Mouse (Mus musculus) hindbrain, embryonic 16.5 days (tissue): ENCODE data around the gene Etnk1. TPM values are rescaled to one million over a fixed set of nuclear protein-coding genes. Genes with fewer than 3 reads are reported as not detected.
"Not testable (repeated sequence)": the region's sequence is repeated elsewhere in the genome, so short reads cannot be mapped to it uniquely, and the experiment has no call there.

ENCODE experiments used
- ATAC-seq: fragments of 200-750 bp; cut with Nextera tagmentation; 2 replicates; pipeline ENCODE4 v1.8.0; 2017; ENCODE audit warnings: moderate TSS enrichment, moderate library complexity
- H3K27ac ChIP-seq: fragments of 300-500 bp; sonication (generic); 2 replicates; pipeline ENCODE4 v1.5.1; 2014; ENCODE audit warnings: low read depth, mild to moderate bottlenecking, control low read depth, low read length, moderate library complexity
- H3K27me3 ChIP-seq: fragments of 300-500 bp; sonication (generic); replicated peaks from 2 replicates; pipeline ENCODE4 v1.6.1; 2014; ENCODE audit warnings: low read length; ENCODE audit not compliant: control insufficient read depth, insufficient read depth
- H3K36me3 ChIP-seq: fragments of 300-500 bp; sonication (generic); 2 replicates; pipeline ENCODE4 v1.6.1; 2014; ENCODE audit warnings: mild to moderate bottlenecking, low read length, moderate library complexity, mixed read lengths; ENCODE audit not compliant: control insufficient read depth, insufficient read depth
- H3K4me1 ChIP-seq: fragments of 300-500 bp; sonication (generic); 2 replicates; pipeline ENCODE4 v1.6.1; 2014; ENCODE audit warnings: low read depth, low read length; ENCODE audit not compliant: control insufficient read depth, insufficient read depth
- H3K4me2 ChIP-seq: fragments of 300-500 bp; sonication (generic); 2 replicates; pipeline ENCODE4 v1.6.1; 2014; ENCODE audit warnings: mild to moderate bottlenecking, low read length, control low read depth, moderate library complexity
- H3K4me3 ChIP-seq: fragments of 300-500 bp; sonication (generic); 2 replicates; pipeline ENCODE4 v1.5.1; 2014; ENCODE audit warnings: mild to moderate bottlenecking, low read length, control low read depth, moderate library complexity
- H3K9ac ChIP-seq: fragments of 300-500 bp; sonication (generic); 2 replicates; pipeline ENCODE4 v1.6.1; 2014; ENCODE audit warnings: low read depth, mild to moderate bottlenecking, control low read depth, low read length, moderate library complexity
- H3K9me3 ChIP-seq: fragments of 300-500 bp; sonication (generic); 2 replicates; pipeline ENCODE4 v1.6.1; 2014; ENCODE audit warnings: mild to moderate bottlenecking, low read length, moderate library complexity; ENCODE audit not compliant: control insufficient read depth
- WGBS: fragments of 180-500 bp; shearing (Covaris S2); extraction: QIAGEN DNeasy Blood & Tissue Kit; methylation state at CpG from one replicate; pipeline ENCODE4 v1.1.7; 2014; 5-methylcytosine and 5-hydroxymethylcytosine counted together
- polyA plus RNA-seq: library from polyadenylated mRNA; unstranded; fragments of >200 nt; fragmentation: Nextera tagmentation; extraction: Ambion mirVana; gene quantifications from 2 replicates; pipeline ENCODE4 v1.2.1, GENCODE M21; 2015

Gene Etnk1
- polyA plus RNA-seq, 1 experiment from 2014 or later: 40.5 TPM

- H3K9me3 ChIP-seq: no peaks in the 10 kb centered on the region
- no peaks in the 10 kb centered on the region for H3K36me3 ChIP-seq
- no peaks in the 10 kb centered on the region for H3K27me3 ChIP-seq
- no peak overlapping the region for H3K27ac ChIP-seq
- no peak for ATAC-seq
- H3K4me1 ChIP-seq: no peaks in the 10 kb centered on the region
- no peak overlapping the region for H3K4me2 ChIP-seq
- 97% methylated on average over 7 of the region's 7 CpGs for WGBS
- no peak overlapping the region for H3K4me3 ChIP-seq
- no peak overlapping the region for H3K9ac ChIP-seq
Measured at GRCm38 (mm10) chr6:143136688-143137087, 30.3 kb upstream of the Etnk1 start.

GRCm38 (mm10) chr6:143137341-143137740 lies 29.7 kb upstream of the Etnk1 start:
- no peaks in the 10 kb centered on the region for H3K4me1 ChIP-seq
- no peaks in the 10 kb centered on the region for H3K36me3 ChIP-seq
- ATAC-seq: no peak
- no peak overlapping the region for H3K9ac ChIP-seq
- H3K9me3 ChIP-seq: no peaks in the 10 kb centered on the region
- no peak overlapping the region for H3K4me2 ChIP-seq
- H3K4me3 ChIP-seq: no peak overlapping the region
- WGBS: 82% methylated on average over 5 of the region's 5 CpGs
- H3K27me3 ChIP-seq: no peaks in the 10 kb centered on the region
- H3K27ac ChIP-seq: no peak overlapping the region

- Histone ChIP-seq H3K36me3 (no peaks in the 10 kb centered on the region), H3K9ac (no peak overlapping the region), H3K27ac (no peak overlapping the region), H3K4me1 (no peaks in the 10 kb centered on the region; the same call in 1 of the 2 replicates), H3K4me3 (no peak overlapping the region), H3K4me2 (no peak overlapping the region), H3K9me3 (no peaks in the 10 kb centered on the region), H3K27me3 (no peaks in the 10 kb centered on the region)
- WGBS: 96% methylated on average over 2 of the region's 2 CpGs
- ATAC-seq: no peak
Measured at GRCm38 (mm10) chr6:143139417-143139816, 27.6 kb upstream of the Etnk1 start.

GRCm38 (mm10) chr6:143140884-143141283 lies 26.1 kb upstream of the Etnk1 start:
- Histone ChIP-seq H3K27me3 (no peaks in the 10 kb centered on the region), H3K4me1 (no peaks in the 10 kb centered on the region; the same call in 1 of the 2 replicates), H3K27ac (no peak overlapping the region), H3K36me3 (no peaks in the 10 kb centered on the region), H3K9ac (no peak overlapping the region), H3K9me3 (no peaks in the 10 kb centered on the region), H3K4me3 (no peak overlapping the region), H3K4me2 (no peak overlapping the region)
- ATAC-seq: no peak
- WGBS: 86% methylated on average over 9 of the region's 9 CpGs

GRCm38 (mm10) chr6:143141624-143142592 lies 25.1 kb upstream of the Etnk1 start:
- H3K36me3 ChIP-seq, ATAC-seq, H3K4me2 ChIP-seq, H3K4me1 ChIP-seq, H3K9ac ChIP-seq, H3K4me3 ChIP-seq, H3K9me3 ChIP-seq, H3K27me3 ChIP-seq, H3K27ac ChIP-seq: not testable (repeated sequence)
- 72% methylated on average over 10 of the region's 10 CpGs for WGBS

GRCm38 (mm10) chr6:143142861-143143260 lies 24.2 kb upstream of the Etnk1 start:
- Histone ChIP-seq H3K27me3 (no peaks in the 10 kb centered on the region), H3K4me3 (no peak overlapping the region), H3K36me3 (no peaks in the 10 kb centered on the region), H3K27ac (no peak overlapping the region), H3K4me1 (no peaks in the 10 kb centered on the region; the same call in 1 of the 2 replicates), H3K4me2 (no peak overlapping the region), H3K9ac (no peak overlapping the region), H3K9me3 (no peaks in the 10 kb centered on the region)
- no peak for ATAC-seq
- WGBS: 97% methylated on average over 4 of the region's 4 CpGs

- no peak overlapping the region for H3K27ac ChIP-seq
- WGBS: 69% methylated on average over 9 of the region's 9 CpGs
- H3K4me3 ChIP-seq: peak overlapping the region; percentile 43
- no peak overlapping the region; the same call in 1 of the 2 replicates for H3K9ac ChIP-seq
- no peaks in the 10 kb centered on the region for H3K9me3 ChIP-seq
- ATAC-seq: no peak
- peak overlapping the region; percentile 60 for H3K4me2 ChIP-seq
- H3K4me1 ChIP-seq: no peaks in the 10 kb centered on the region; the same call in 1 of the 2 replicates
- H3K27me3 ChIP-seq: no peaks in the 10 kb centered on the region
- H3K36me3 ChIP-seq: no peaks in the 10 kb centered on the region
Measured at GRCm38 (mm10) chr6:143143321-143143720, 23.7 kb upstream of the Etnk1 start.

- 23% methylated on average over 19 of the region's 19 CpGs for WGBS
- Histone ChIP-seq H3K4me3 (peak overlapping the region; percentile 43), H3K9ac (peak overlapping the region; percentile 63), H3K4me1 (no peaks in the 10 kb centered on the region; the same call in 1 of the 2 replicates), H3K27me3 (no peaks in the 10 kb centered on the region), H3K27ac (no peak overlapping the region), H3K36me3 (no peaks in the 10 kb centered on the region), H3K9me3 (no peaks in the 10 kb centered on the region), H3K4me2 (peak overlapping the region; percentile 60)
- peak; percentile 58 for ATAC-seq
Measured at GRCm38 (mm10) chr6:143143775-143144273, 23.2 kb upstream of the Etnk1 start.

GRCm38 (mm10) chr6:143144556-143144955 lies 22.5 kb upstream of the Etnk1 start:
- Histone ChIP-seq H3K27ac (no peak overlapping the region), H3K36me3 (no peaks in the 10 kb centered on the region), H3K4me1 (no peaks in the 10 kb centered on the region; the same call in 1 of the 2 replicates), H3K4me3 (no peak overlapping the region), H3K9me3 (no peaks in the 10 kb centered on the region), H3K27me3 (no peaks in the 10 kb centered on the region), H3K4me2 (no peak overlapping the region), H3K9ac (no peak overlapping the region)
- WGBS: 84% methylated on average over 2 of the region's 2 CpGs
- no peak for ATAC-seq
